Mouse (Mus musculus) liver, postnatal 0 days (tissue): ENCODE measurements at regions not wholly inside any gene's neighbourhood (a gene's known extent, or its start where the extent isn't known, plus 50 kb on each side); places are given as distances from the start of the nearest gene placed in this dataset.

Experiments
- CTCF ChIP-seq: sonication (generic); IDR thresholded peaks from 2 replicates; pipeline ENCODE4 v1.5.1; 2016; ENCODE audit warnings: antibody characterized with exemption, low read depth
- EP300 ChIP-seq: IDR thresholded peaks from 2 replicates; pipeline ENCODE4 v1.6.1; 2016; ENCODE audit warnings: antibody characterized with exemption, low read depth, mild to moderate bottlenecking

- TF ChIP-seq CTCF (no peak), EP300 (no peak)
Observed at GRCm38 (mm10) chr7:73269626-73270025, 105.7 kb upstream of the Rgma start.
